Comparison of ENCODE assay signal across 9 mouse cellular contexts in the genomic region with DNA sequence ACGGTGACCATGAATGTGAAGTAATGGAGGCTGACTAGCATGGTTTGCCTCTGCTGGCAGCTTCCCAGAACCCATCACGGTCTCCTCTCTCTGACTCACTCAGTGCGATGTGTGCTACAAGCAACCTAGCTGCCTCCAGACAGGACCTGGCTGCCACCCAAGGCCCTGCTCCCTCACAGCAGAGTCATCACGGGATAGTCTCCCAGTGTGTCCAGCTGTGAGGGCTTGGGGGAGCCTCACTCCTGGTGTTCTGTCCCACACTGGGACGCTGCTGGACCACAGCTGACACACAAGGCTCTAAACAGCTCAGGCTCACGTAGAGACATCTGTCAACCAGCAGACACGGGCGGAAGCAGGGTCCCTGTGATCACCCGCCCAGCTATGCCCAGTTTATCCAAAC.
A peak's percentile ranks its signal among the peaks of the same experiment; 100 is the strongest.
DNase-seq lines count a peak whose midpoint lies in the region; ATAC-seq lines count a peak whose summit lies in the region.
"Had no signal": no experiment of that assay in that cellular context is flagged by ENCODE, and none has a peak within 500 bp of the region (broad histone marks: within the 10 kb centered on the region; RNA-seq: fewer than 3 reads in every experiment).

No protein-coding gene starts in this region.

- no peak overlapping the region for H3K4me3 ChIP-seq in midbrain, embryonic 13.5 days (replicated peaks)
- no peak overlapping the region for H3K4me3 ChIP-seq in midbrain, embryonic 10.5 days
- H3K4me3 ChIP-seq in embryonic facial prominence, embryonic 15.5 days (replicated peaks): no peak overlapping the region
- H3K4me3 ChIP-seq in heart, embryonic 11.5 days (ENCODE audit: low read depth, low read length): no peak overlapping the region

- 78% methylated on average over 9 of the region's 9 CpGs for WGBS in midbrain, embryonic 13.5 days
- WGBS in midbrain, embryonic 10.5 days: 81% methylated on average over 9 of the region's 9 CpGs
- WGBS in embryonic facial prominence, embryonic 15.5 days: 23% methylated on average over 9 of the region's 9 CpGs
- 57% methylated on average over 9 of the region's 9 CpGs for WGBS in heart, embryonic 11.5 days (ENCODE audit: insufficient replicate concordance)

- peak overlapping the region; percentile 25; the same call in 1 of the 2 replicates for H3K27ac ChIP-seq in midbrain, embryonic 13.5 days
- H3K27ac ChIP-seq in midbrain, embryonic 10.5 days (replicated peaks): no peak overlapping the region; the same call in 1 of the 2 replicates
- peak overlapping the region; percentile 73 for H3K27ac ChIP-seq in embryonic facial prominence, embryonic 15.5 days (replicated peaks)
- H3K27ac ChIP-seq in heart, embryonic 11.5 days (ENCODE audit: low read depth, low read length): no peak overlapping the region
- H3K27ac ChIP-seq: liver, embryonic 14.5 days had no signal

- 0 out of 2 replicates have a peak, but pooled peaks have one; percentile 26 for ATAC-seq in midbrain, embryonic 13.5 days
- peak; percentile 74 for ATAC-seq in embryonic facial prominence, embryonic 15.5 days (ENCODE audit: insufficient number of reproducible peaks, low FRiP score, low TSS enrichment, low read depth)
- ATAC-seq in heart, embryonic 11.5 days (replicated peaks; ENCODE audit: insufficient number of reproducible peaks, low FRiP score, low TSS enrichment): 0 out of 2 replicates have a peak, but pooled peaks have one; percentile 23

- peaks cover 6% of the 10 kb centered on the region; the same call in 1 of the 2 replicates for H3K36me3 ChIP-seq in midbrain, embryonic 13.5 days
- H3K36me3 ChIP-seq in midbrain, embryonic 10.5 days: peaks cover 61% of the 10 kb centered on the region
- H3K36me3 ChIP-seq in embryonic facial prominence, embryonic 15.5 days: peaks cover 28% of the 10 kb centered on the region
- H3K36me3 ChIP-seq in heart, embryonic 11.5 days (ENCODE audit: control insufficient read depth, insufficient read depth, low read length): no peaks in the 10 kb centered on the region

- peaks cover 19% of the 10 kb centered on the region for H3K4me1 ChIP-seq in midbrain, embryonic 13.5 days (replicated peaks)
- H3K4me1 ChIP-seq in midbrain, embryonic 10.5 days: peaks cover 4% of the 10 kb centered on the region
- H3K4me1 ChIP-seq in embryonic facial prominence, embryonic 15.5 days: peaks cover 48% of the 10 kb centered on the region
- H3K4me1 ChIP-seq in heart, embryonic 11.5 days (ENCODE audit: control insufficient read depth, insufficient read depth, low read length): peaks cover 15% of the 10 kb centered on the region; the same call in 1 of the 2 replicates

- no peak for DNase-seq in midbrain, embryonic 10.5 days (ENCODE audit: low spot score)
- DNase-seq in layer of hippocampus, postnatal 10 days (ENCODE audit: low spot score in 2 of 2): peak; percentile 27 to 49
- peak; percentile 76 for DNase-seq in ovary, postnatal 14 days (ENCODE audit: low spot score)
- DNase-seq in MN1 (ENCODE audit: low spot score): no peak
- no peak for DNase-seq in thymus, postnatal 25 days

- no peak overlapping the region for H3K4me2 ChIP-seq in midbrain, embryonic 13.5 days (replicated peaks)
- H3K4me2 ChIP-seq in embryonic facial prominence, embryonic 15.5 days (replicated peaks): no peak overlapping the region
- H3K4me2 ChIP-seq in heart, embryonic 11.5 days: no peak overlapping the region

- H3K27me3 ChIP-seq in midbrain, embryonic 13.5 days: no peaks in the 10 kb centered on the region
- H3K27me3 ChIP-seq in midbrain, embryonic 10.5 days (ENCODE audit: low read depth, poor library complexity, severe bottlenecking): no peaks in the 10 kb centered on the region
- no peaks in the 10 kb centered on the region for H3K27me3 ChIP-seq in embryonic facial prominence, embryonic 15.5 days
- H3K27me3 ChIP-seq in heart, embryonic 11.5 days (ENCODE audit: control insufficient read depth, insufficient read depth, low read length): no peaks in the 10 kb centered on the region

- H3K9ac ChIP-seq in midbrain, embryonic 13.5 days (replicated peaks): no peak overlapping the region
- no peak overlapping the region for H3K9ac ChIP-seq in embryonic facial prominence, embryonic 15.5 days
- no peak overlapping the region for H3K9ac ChIP-seq in heart, embryonic 11.5 days (ENCODE audit: low read depth, low read length)
- H3K9ac ChIP-seq: liver, embryonic 14.5 days had no signal

- H3K9me3 ChIP-seq in midbrain, embryonic 13.5 days: no peaks in the 10 kb centered on the region
- 0 out of 2 replicates have a peak, but pooled peaks cover 3% of the 10 kb centered on the region for H3K9me3 ChIP-seq in midbrain, embryonic 10.5 days (replicated peaks)
- no peaks in the 10 kb centered on the region for H3K9me3 ChIP-seq in embryonic facial prominence, embryonic 15.5 days (replicated peaks)
- H3K9me3 ChIP-seq in heart, embryonic 11.5 days (replicated peaks; ENCODE audit: control insufficient read depth, low read length): no peaks in the 10 kb centered on the region

Comparison
In these comparisons a context has a peak if more than half of its experiments do, and no peak if none do; other contexts are left out.
1. H3K27ac ChIP-seq: peak in midbrain, embryonic 13.5 days (single experiment) and embryonic facial prominence, embryonic 15.5 days (single experiment); none in midbrain, embryonic 10.5 days (single experiment) and heart, embryonic 11.5 days (single experiment).
2. ATAC-seq: peak in every context shown above with its lines; median percentile 74 in embryonic facial prominence, embryonic 15.5 days; 26 in midbrain, embryonic 13.5 days; 23 in heart, embryonic 11.5 days.
3. DNase-seq: peak in layer of hippocampus, postnatal 10 days (2 of 2) and ovary, postnatal 14 days (single experiment); none in midbrain, embryonic 10.5 days (single experiment), MN1 (single experiment) and thymus, postnatal 25 days (single experiment).